ENCODE assay signal across 10 mouse cellular contexts in genomic region chr1:153353736-153354430, GRCm38 (mm10). TPM values are rescaled to one million over a fixed set of nuclear protein-coding genes. Genes with fewer than 3 reads are reported as not detected.
DNase-seq lines count a peak whose midpoint lies in the region; ATAC-seq and TF ChIP-seq lines count a peak whose summit lies in the region.
"Had no signal": no experiment of that assay in that cellular context is flagged by ENCODE, and none has a peak within 500 bp of the region (broad histone marks: within the 10 kb centered on the region; RNA-seq: fewer than 3 reads in every experiment).

No protein-coding gene starts in this region.

- TF ChIP-seq POLR2A in lung, adult 2 months (IDR thresholded peaks at IDR 0.05; ENCODE audit: borderline replicate concordance, extremely low read depth, low read depth, low read length), result no peak

- H3K9ac ChIP-seq in lung, embryonic 15.5 days, result no peak overlapping the region
- no peak overlapping the region for H3K9ac ChIP-seq in embryonic facial prominence, embryonic 15.5 days
- no peak overlapping the region for H3K9ac ChIP-seq in kidney, postnatal 0 days (ENCODE audit: low read depth, low read length)
- no peak overlapping the region for H3K9ac ChIP-seq in hindbrain, embryonic 13.5 days
- H3K9ac ChIP-seq: neural tube, embryonic 15.5 days had no signal

- DNase-seq in lung, adult 2 months, result no peak
- peak; percentile 56 for DNase-seq in heart, embryonic 10.5 days (ENCODE audit: low spot score)
- DNase-seq in kidney, postnatal 0 days (ENCODE audit: low spot score), result peak; percentile 28
- no peak for DNase-seq in layer of hippocampus, adult 9-10 months (ENCODE audit: low spot score)
- no peak for DNase-seq in c-Kit-positive CD71-positive TER-119-positive erythroid progenitor cells, embryonic 14.5 days (ENCODE audit: low spot score)

- no peaks in the 10 kb centered on the region for H3K9me3 ChIP-seq in lung, embryonic 15.5 days
- H3K9me3 ChIP-seq in embryonic facial prominence, embryonic 15.5 days (replicated peaks), result no peaks in the 10 kb centered on the region
- no peaks in the 10 kb centered on the region for H3K9me3 ChIP-seq in heart, embryonic 10.5 days
- H3K9me3 ChIP-seq in kidney, postnatal 0 days (replicated peaks; ENCODE audit: low read length), result no peaks in the 10 kb centered on the region
- no peaks in the 10 kb centered on the region for H3K9me3 ChIP-seq in hindbrain, embryonic 13.5 days
- H3K9me3 ChIP-seq: megakaryocyte, embryonic 14.5 days; neural tube, embryonic 15.5 days had no signal

- WGBS in lung, embryonic 15.5 days, result 41% methylated on average over 18 of the region's 18 CpGs
- 33% methylated on average over 18 of the region's 18 CpGs for WGBS in lung, adult 2 months
- 54% methylated on average over 18 of the region's 18 CpGs for WGBS in embryonic facial prominence, embryonic 15.5 days
- WGBS in heart, embryonic 10.5 days, result 70% methylated on average over 18 of the region's 18 CpGs
- WGBS in kidney, postnatal 0 days, result 50% methylated on average over 18 of the region's 18 CpGs
- whole genome bisulfite sequencing in hindbrain, embryonic 13.5 days, result 62% methylated on average over 18 of the region's 18 CpGs

- peaks cover 24% of the 10 kb centered on the region for H3K4me1 ChIP-seq in lung, embryonic 15.5 days
- no peaks in the 10 kb centered on the region; the same call in 1 of the 2 replicates for H3K4me1 ChIP-seq in lung, adult 2 months (ENCODE audit: control insufficient read depth, insufficient read depth, low read length)
- no peaks in the 10 kb centered on the region for H3K4me1 ChIP-seq in embryonic facial prominence, embryonic 15.5 days
- peaks cover 22% of the 10 kb centered on the region for H3K4me1 ChIP-seq in heart, embryonic 10.5 days
- H3K4me1 ChIP-seq in kidney, postnatal 0 days (replicated peaks; ENCODE audit: insufficient read depth, low read length), result 0 out of 2 replicates have a peak, but pooled peaks cover 4% of the 10 kb centered on the region
- peaks cover 5% of the 10 kb centered on the region; the same call in 1 of the 2 replicates for H3K4me1 ChIP-seq in hindbrain, embryonic 13.5 days (replicated peaks)
- H3K4me1 ChIP-seq: neural tube, embryonic 15.5 days had no signal

- no peak overlapping the region for H3K4me2 ChIP-seq in lung, embryonic 15.5 days
- no peak overlapping the region for H3K4me2 ChIP-seq in embryonic facial prominence, embryonic 15.5 days (replicated peaks)
- H3K4me2 ChIP-seq in kidney, postnatal 0 days (ENCODE audit: low read length), result no peak overlapping the region
- no peak overlapping the region for H3K4me2 ChIP-seq in hindbrain, embryonic 13.5 days
- H3K4me2 ChIP-seq: neural tube, embryonic 15.5 days had no signal

- no peaks in the 10 kb centered on the region for H3K27me3 ChIP-seq in lung, embryonic 15.5 days
- no peaks in the 10 kb centered on the region for H3K27me3 ChIP-seq in embryonic facial prominence, embryonic 15.5 days
- no peaks in the 10 kb centered on the region for H3K27me3 ChIP-seq in heart, embryonic 10.5 days (ENCODE audit: insufficient read depth, poor library complexity, severe bottlenecking)
- H3K27me3 ChIP-seq in kidney, postnatal 0 days (ENCODE audit: insufficient read depth, low read length), result no peaks in the 10 kb centered on the region
- H3K27me3 ChIP-seq in hindbrain, embryonic 13.5 days, result no peaks in the 10 kb centered on the region; the same call in 1 of the 2 replicates
- H3K27me3 ChIP-seq: neural tube, embryonic 15.5 days had no signal

- peak overlapping the region; percentile 51 for H3K27ac ChIP-seq in lung, embryonic 15.5 days
- 0 out of 2 replicates have a peak overlapping the region, but pooled peaks have one; percentile 11 for H3K27ac ChIP-seq in embryonic facial prominence, embryonic 15.5 days (replicated peaks)
- H3K27ac ChIP-seq in heart, embryonic 10.5 days, result no peak overlapping the region
- H3K27ac ChIP-seq in kidney, postnatal 0 days, result no peak overlapping the region
- H3K27ac ChIP-seq in hindbrain, embryonic 13.5 days, result no peak overlapping the region
- H3K27ac ChIP-seq: neural tube, embryonic 15.5 days had no signal

- no peaks in the 10 kb centered on the region for H3K36me3 ChIP-seq in lung, embryonic 15.5 days
- H3K36me3 ChIP-seq in embryonic facial prominence, embryonic 15.5 days, result no peaks in the 10 kb centered on the region
- H3K36me3 ChIP-seq in heart, embryonic 10.5 days, result no peaks in the 10 kb centered on the region
- H3K36me3 ChIP-seq in kidney, postnatal 0 days (ENCODE audit: insufficient read depth, low read length), result no peaks in the 10 kb centered on the region
- no peaks in the 10 kb centered on the region for H3K36me3 ChIP-seq in hindbrain, embryonic 13.5 days
- H3K36me3 ChIP-seq: neural tube, embryonic 15.5 days had no signal

- ATAC-seq in lung, embryonic 15.5 days (ENCODE audit: borderline replicate concordance, extremely low read depth, low FRiP score, low TSS enrichment), result no peak
- ATAC-seq in embryonic facial prominence, embryonic 15.5 days (ENCODE audit: insufficient number of reproducible peaks, low FRiP score, low TSS enrichment, low read depth), result no peak
- no peak for ATAC-seq in kidney, postnatal 0 days (replicated peaks; ENCODE audit: low FRiP score, low read depth)
- ATAC-seq in hindbrain, embryonic 13.5 days (ENCODE audit: low FRiP score), result no peak

- TF ChIP-seq CTCF in lung, adult 2 months (IDR thresholded peaks at IDR 0.05; ENCODE audit: insufficient read depth, low read length), result no peak
- TF ChIP-seq CTCF in kidney, postnatal 0 days (IDR thresholded peaks at IDR 0.05; ENCODE audit: low read depth), result no peak

- no peak overlapping the region for H3K4me3 ChIP-seq in lung, embryonic 15.5 days
- H3K4me3 ChIP-seq in lung, adult 2 months (replicated peaks; ENCODE audit: extremely low read depth, low read depth, low read length), result no peak overlapping the region
- H3K4me3 ChIP-seq in embryonic facial prominence, embryonic 15.5 days (replicated peaks), result no peak overlapping the region
- H3K4me3 ChIP-seq in heart, embryonic 10.5 days, result no peak overlapping the region
- no peak overlapping the region for H3K4me3 ChIP-seq in kidney, postnatal 0 days (replicated peaks; ENCODE audit: low read depth, low read length)
- H3K4me3 ChIP-seq in hindbrain, embryonic 13.5 days, result no peak overlapping the region
- H3K4me3 ChIP-seq: megakaryocyte, embryonic 14.5 days; neural tube, embryonic 15.5 days had no signal

RNA-seq across cellular contexts. Expression of gene Lamc1, which starts 21.3 kb away (rescaled TPM):
- 120 and 122 TPM in 2 replicates for polyA plus RNA-seq in lung, embryonic 15.5 days (2015; fragmentation: Nextera tagmentation; extraction: Ambion mirVana)
- 101 and 116 TPM in 2 replicates for polyA plus RNA-seq in lung, adult 2 months (2012; rRNA removed)
- polyA plus RNA-seq in embryonic facial prominence, embryonic 15.5 days (2015; fragmentation: Nextera tagmentation; extraction: Ambion mirVana), result 48.4 and 54.2 TPM in 2 replicates
- polyA plus RNA-seq in heart, embryonic 10.5 days (2016; fragmentation: Nextera tagmentation; extraction: Ambion mirVana), result 62.6 and 85.3 TPM in 2 replicates
- 106 and 107 TPM in 2 replicates for polyA plus RNA-seq in kidney, postnatal 0 days (2015; fragmentation: Nextera tagmentation; extraction: Ambion mirVana)
- 18.6 and 20.2 TPM in 2 replicates for polyA plus RNA-seq in hindbrain, embryonic 13.5 days (2015; fragmentation: Nextera tagmentation; extraction: Ambion mirVana)

Comparison
In these comparisons a context has a peak if more than half of its experiments do, and no peak if none do; other contexts are left out.
1. H3K27ac ChIP-seq: peak in lung, embryonic 15.5 days (single experiment) and embryonic facial prominence, embryonic 15.5 days (single experiment); none in heart, embryonic 10.5 days (single experiment), kidney, postnatal 0 days (single experiment) and hindbrain, embryonic 13.5 days (single experiment).
2. DNase-seq: peak in heart, embryonic 10.5 days (single experiment) and kidney, postnatal 0 days (single experiment); none in lung, adult 2 months (single experiment), layer of hippocampus, adult 9-10 months (single experiment) and c-Kit-positive CD71-positive TER-119-positive erythroid progenitor cells, embryonic 14.5 days (single experiment).